Mouse (Mus musculus) midbrain, embryonic 10.5 days (tissue): ENCODE results near the gene Ugt1a8. TPM values are rescaled to one million over a fixed set of nuclear protein-coding genes. Genes with fewer than 3 reads are reported as not detected.

ENCODE experiments used
- DNase-seq: peaks from one replicate; pipeline ENCODE4 v3.0.0-alpha.2; 2017; ENCODE audit warnings: low spot score
- H3K27ac ChIP-seq: fragments of 300-500 bp; sonication (generic); replicated peaks from 2 replicates; pipeline ENCODE4 v1.5.1; 2016; ENCODE audit warnings: mild to moderate bottlenecking
- H3K27me3 ChIP-seq: fragments of 300-500 bp; sonication (generic); 2 replicates; pipeline ENCODE4 v1.6.1; 2016; ENCODE audit warnings: low read depth, mild to moderate bottlenecking; ENCODE audit not compliant: poor library complexity, severe bottlenecking
- H3K36me3 ChIP-seq: fragments of 300-500 bp; sonication (generic); 2 replicates; pipeline ENCODE4 v1.6.1; 2016; ENCODE audit warnings: mild to moderate bottlenecking, moderate library complexity
- H3K4me1 ChIP-seq: fragments of 300-500 bp; sonication (generic); 2 replicates; pipeline ENCODE4 v1.6.1; 2016
- H3K4me3 ChIP-seq: fragments of 300-500 bp; sonication (generic); 2 replicates; pipeline ENCODE4 v1.5.1; 2016; ENCODE audit warnings: mild to moderate bottlenecking, moderate library complexity
- H3K9me3 ChIP-seq: fragments of 300-500 bp; sonication (generic); replicated peaks from 2 replicates; pipeline ENCODE4 v1.6.1; 2016; ENCODE audit warnings: mild to moderate bottlenecking
- WGBS: fragments of 180-500 bp; shearing (Covaris S2); methylation state at CpG from one replicate; pipeline ENCODE4 v1.1.7; 2016; 5-methylcytosine and 5-hydroxymethylcytosine counted together
- polyA plus RNA-seq: library from polyadenylated mRNA; unstranded; fragments of >200 nt; fragmentation: Nextera tagmentation; extraction: Ambion mirVana; gene quantifications from 2 replicates; pipeline ENCODE4 v1.2.1, GENCODE M21; 2016

The Ugt1a8 gene
- polyA plus RNA-seq, 1 experiment from 2014 or later = not detected

DNA sequence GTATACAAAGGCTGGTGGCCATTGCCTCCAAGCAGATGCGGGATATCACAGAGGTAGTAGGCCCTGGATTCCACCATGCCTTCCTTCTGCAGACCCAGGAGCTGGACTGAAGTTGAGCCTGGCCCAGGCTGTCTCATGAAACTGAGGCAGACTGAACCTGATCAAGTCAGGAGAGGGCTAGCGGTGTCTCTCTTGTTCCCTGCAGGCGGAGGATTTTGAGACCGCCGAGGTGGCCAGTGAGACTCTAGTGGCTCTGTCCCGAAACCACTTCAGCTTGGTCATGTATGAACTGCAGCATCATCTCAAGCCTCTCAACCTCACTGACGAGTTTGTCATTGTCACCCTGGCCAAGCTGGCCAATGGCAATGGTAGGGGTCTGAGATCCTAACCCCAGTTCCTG, 142.8 kb downstream of the Ugt1a8 start:
- H3K4me1 ChIP-seq = no peaks in the 10 kb centered on the region
- H3K36me3 ChIP-seq = no peaks in the 10 kb centered on the region
- no peak overlapping the region for H3K27ac ChIP-seq
- 73% methylated on average over 7 of the region's 7 CpGs for WGBS
- H3K9me3 ChIP-seq = peaks cover 100% of the 10 kb centered on the region
- DNase-seq = no peak
- no peak overlapping the region for H3K4me3 ChIP-seq
- no peaks in the 10 kb centered on the region for H3K27me3 ChIP-seq

DNA sequence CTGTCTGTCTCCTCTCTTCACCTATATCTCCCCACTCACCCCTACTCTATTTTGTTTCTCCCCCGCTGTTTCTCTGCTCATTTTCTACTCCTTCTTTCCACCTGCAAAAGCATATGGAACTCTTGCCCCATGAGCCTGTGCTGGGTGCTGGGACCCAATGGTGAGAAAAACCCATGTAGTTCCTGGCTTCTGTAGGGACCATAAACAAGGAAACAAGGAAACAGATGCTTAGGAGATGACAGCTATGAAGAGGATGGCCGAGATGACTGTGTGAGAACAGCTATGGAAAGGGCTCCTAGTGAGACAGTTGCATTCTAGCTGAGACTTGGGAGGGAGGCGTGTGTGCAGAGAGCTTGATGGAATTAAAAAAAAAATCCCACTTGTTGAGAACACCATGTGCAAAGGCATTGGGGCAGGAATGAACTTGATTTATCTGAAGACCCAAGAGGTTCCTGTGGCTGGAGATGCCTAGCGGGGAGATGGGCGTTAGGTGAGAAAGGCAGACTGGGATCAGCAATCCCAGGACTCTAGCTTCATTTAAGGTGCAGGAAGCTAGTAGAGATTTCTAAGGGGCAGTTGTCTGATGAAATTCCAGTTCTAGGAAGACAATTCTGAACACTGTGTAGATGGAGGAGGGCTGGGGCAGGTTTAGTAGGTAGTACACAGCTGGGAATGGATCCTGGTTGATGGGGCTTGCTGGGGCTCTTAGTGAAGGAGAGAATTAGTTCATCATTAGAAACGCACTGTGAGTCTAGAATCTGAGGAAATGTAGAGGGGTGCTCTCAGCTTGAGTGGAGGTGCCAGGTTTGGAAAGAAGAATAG, 143.6 kb downstream of the Ugt1a8 start:
- H3K27ac ChIP-seq = no peak overlapping the region
- DNase-seq = no peak

DNA sequence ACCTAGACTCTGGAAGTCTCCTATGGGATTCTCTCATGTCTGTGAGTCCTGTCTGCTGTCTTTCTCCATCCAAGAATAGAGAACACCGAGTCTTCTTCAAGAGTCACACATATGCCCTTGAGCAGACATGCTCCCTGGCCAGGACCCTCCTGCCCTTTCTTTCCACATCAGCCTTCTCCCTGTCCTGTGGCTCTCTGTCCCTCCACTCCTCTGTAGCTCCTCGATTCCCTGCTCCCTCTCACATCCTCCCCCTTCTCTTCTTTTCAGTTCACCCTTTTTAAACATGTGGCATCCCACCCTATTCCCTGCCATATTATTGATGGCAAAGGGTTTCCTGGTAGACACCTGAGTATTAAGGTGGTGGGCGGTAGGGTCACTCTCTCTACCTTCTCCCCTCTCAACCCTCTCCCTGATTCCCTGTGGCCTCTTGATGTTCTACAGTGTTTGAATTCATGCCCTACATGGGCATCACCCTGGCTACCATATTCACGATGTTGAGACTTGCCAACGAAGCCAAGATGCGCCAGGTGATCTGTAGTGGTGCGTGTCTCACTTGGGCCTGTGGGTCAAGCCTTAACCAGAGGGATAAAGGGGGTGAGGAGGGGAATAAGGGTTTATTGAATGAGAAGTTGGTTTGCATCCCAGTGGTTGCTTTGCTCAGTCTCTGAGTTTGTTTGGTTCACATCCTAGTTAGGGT, 144.3 kb downstream of the Ugt1a8 start:
- Histone ChIP-seq H3K36me3 (no peaks in the 10 kb centered on the region), H3K4me1 (no peaks in the 10 kb centered on the region), H3K27ac (no peak overlapping the region), H3K27me3 (no peaks in the 10 kb centered on the region), H3K9me3 (peaks cover 98% of the 10 kb centered on the region), H3K4me3 (no peak overlapping the region)
- no peak for DNase-seq
- 72% methylated on average over 7 of the region's 7 CpGs for WGBS

More for the DNA sequence above, 143.6 kb downstream of the Ugt1a8 start:
- H3K4me3 ChIP-seq = no peak overlapping the region
- H3K4me1 ChIP-seq = no peaks in the 10 kb centered on the region
- no peaks in the 10 kb centered on the region for H3K36me3 ChIP-seq
- peaks cover 100% of the 10 kb centered on the region for H3K9me3 ChIP-seq
- no peaks in the 10 kb centered on the region for H3K27me3 ChIP-seq
- WGBS = 77% methylated on average over 6 of the region's 6 CpGs

DNA sequence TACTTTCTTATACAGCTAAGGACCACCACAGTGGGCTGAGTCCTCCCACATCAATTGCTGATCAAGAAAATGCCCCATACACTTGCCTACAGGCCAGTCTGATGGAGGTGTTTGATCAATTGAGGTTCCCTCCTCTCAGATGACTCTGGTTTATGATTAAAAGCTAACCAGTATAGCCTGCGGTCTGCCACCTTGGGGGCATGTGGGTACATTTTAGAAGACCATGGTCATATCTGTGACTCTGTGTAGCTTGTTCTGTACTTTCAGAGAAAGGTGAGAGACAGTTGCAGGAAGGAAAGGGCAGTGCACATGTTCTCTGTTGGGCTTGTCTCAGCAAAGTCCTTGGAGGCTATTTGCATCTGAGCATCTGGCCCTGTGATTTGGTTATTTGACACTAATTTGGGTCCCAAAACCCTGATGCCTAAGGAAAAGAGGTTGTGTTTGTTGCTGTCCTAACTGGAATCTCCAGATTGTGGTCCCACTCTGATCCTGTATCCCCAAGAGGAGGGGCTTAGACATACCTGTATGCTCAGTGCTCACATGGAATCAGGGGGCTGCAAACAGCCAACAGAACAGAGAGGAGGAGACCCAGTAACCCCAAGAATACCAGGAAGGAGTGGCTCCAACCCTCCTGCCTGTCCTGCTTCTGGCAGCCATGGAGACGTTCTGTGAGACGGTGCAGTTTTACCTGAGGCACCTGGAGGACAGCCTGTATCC, 145.2 kb downstream of the Ugt1a8 start:
- Histone ChIP-seq H3K4me1 (no peaks in the 10 kb centered on the region), H3K4me3 (no peak overlapping the region), H3K9me3 (peaks cover 98% of the 10 kb centered on the region), H3K27ac (no peak overlapping the region), H3K36me3 (no peaks in the 10 kb centered on the region), H3K27me3 (no peaks in the 10 kb centered on the region)
- DNase-seq = no peak
- WGBS = 54% methylated on average over 3 of the region's 3 CpGs

DNA sequence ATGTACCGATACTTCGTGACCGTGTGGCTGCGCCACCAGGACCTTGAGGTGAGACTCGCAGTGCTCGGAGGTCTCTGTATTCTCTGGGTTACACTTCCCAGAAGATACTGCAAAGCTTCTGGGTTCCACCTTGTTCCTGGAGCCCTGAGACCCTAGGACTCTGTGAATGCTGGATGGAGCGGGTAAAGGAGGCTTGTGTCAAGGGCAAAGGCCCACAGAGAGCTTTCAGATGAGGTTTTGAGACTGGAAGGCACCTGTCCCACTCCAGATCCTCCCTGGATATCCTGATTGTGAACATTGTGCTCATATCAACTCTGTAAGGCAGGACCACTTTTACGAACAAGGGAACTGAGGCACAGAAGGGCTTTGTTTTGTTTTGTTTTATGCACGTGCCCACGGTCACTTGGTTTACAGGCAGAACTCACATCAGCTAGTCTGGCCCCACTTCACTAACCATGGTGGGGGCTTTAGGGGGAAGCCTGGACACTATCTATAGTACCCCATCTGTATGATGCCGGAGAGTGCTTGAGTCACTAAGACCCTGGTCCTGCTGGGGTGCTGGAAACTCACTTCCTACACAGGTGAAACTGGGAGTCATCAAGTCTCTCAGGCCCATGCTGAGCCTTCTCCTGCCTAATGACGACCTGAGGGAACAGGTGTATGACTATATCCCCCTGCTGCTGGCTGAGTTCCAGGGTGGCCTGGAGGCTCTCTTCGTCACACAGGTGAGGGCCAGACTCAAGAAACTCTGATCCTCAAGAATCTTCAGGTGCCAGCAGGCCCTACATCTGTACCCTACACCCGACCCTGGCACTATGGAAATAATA, 146.0 kb downstream of the Ugt1a8 start:
- 69% methylated on average over 14 of the region's 14 CpGs for WGBS
- H3K4me1 ChIP-seq = no peaks in the 10 kb centered on the region
- H3K9me3 ChIP-seq = peaks cover 98% of the 10 kb centered on the region
- H3K27ac ChIP-seq = no peak overlapping the region
- H3K4me3 ChIP-seq = no peak overlapping the region
- no peak for DNase-seq
- no peaks in the 10 kb centered on the region for H3K36me3 ChIP-seq
- no peaks in the 10 kb centered on the region for H3K27me3 ChIP-seq

DNA sequence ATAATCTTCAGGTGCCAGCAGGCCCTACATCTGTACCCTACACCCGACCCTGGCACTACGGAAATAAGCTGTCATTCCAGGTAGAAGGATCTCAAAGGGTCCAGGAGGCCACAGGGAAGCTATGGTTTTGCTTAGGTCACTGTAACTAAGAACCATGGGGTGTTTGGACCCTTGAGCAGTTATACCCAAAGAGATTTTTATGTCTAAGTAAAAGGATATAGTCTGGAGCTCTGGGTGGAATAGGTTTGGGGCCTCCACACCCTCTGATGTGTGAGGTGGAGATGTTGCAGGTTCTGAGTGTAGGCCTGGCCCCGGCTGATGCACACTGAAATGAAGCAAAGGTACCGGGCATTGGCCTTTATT, 146.6 kb downstream of the Ugt1a8 start:
- WGBS = 65% methylated on average over 4 of the region's 4 CpGs
- H3K27me3 ChIP-seq = no peaks in the 10 kb centered on the region
- no peaks in the 10 kb centered on the region for H3K4me1 ChIP-seq

DNA sequence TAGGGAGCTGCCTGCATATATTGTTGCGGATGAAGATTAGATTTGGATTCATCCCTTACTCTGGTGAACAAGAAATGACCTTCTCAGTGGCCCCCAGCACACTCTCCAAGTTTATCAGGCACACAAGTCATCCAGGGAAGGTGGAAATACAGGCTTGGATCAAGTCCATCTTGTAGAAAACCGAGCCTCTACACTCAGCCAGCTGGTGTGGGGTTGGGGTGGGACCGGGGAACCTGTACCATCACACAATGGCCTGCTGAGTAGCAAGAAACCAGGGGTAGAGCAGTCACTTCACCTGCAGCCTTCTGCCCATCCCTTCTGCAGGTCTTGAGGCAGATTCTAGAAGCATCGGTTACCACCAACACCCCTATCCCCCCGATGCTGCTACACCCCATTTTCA, 147.0 kb downstream of the Ugt1a8 start:
- H3K4me3 ChIP-seq = no peak overlapping the region
- H3K4me1 ChIP-seq = no peaks in the 10 kb centered on the region
- no peaks in the 10 kb centered on the region for H3K27me3 ChIP-seq
- WGBS = 47% methylated on average over 5 of the region's 5 CpGs
- no peak overlapping the region for H3K27ac ChIP-seq
- H3K36me3 ChIP-seq = no peaks in the 10 kb centered on the region
- DNase-seq = no peak
- peaks cover 98% of the 10 kb centered on the region for H3K9me3 ChIP-seq

More for the DNA sequence above, 146.6 kb downstream of the Ugt1a8 start:
- Histone ChIP-seq H3K27ac (no peak overlapping the region), H3K4me3 (no peak overlapping the region), H3K36me3 (no peaks in the 10 kb centered on the region), H3K9me3 (peaks cover 98% of the 10 kb centered on the region)
- no peak for DNase-seq

DNA sequence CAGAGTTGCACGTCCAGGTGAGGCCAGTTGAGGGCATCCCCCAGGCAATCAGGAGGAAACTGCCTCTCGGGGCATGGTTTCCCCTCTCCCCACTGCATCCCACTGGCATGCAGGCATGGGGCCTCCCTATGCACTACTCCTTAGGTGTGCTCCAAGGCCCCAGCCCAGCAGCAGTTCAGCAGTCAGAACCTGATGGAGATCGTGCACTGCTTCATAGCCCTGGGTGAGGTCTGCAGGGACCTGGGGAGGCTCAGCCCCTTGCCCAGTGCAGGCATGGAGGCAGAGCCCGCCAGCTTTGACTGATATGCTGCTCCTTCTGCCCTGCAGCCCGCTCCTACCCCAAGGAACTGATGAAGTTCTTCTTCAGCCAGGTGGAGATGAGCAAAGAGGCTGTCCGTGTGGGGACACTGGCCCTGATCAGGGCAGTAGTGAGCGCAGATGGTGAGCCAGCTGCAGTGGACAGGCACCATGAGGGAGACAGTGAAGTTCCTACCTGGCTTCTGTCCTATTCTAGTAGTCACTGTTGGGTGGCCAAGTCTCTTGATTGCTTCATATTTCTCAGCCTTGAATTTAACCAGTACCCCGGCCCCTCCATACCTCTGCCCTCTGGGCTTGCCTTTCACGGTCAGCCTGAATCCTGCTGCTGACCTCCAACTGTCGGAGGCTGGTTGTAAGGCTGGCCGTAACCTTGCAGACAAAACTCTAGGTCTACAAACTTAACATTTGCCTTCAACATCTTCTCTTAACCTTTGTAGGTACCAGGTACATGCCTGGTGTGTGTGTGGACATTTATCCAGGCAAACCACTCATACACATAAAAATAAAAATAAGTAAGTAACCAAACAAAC, 147.7 kb downstream of the Ugt1a8 start:
- H3K36me3 ChIP-seq = no peaks in the 10 kb centered on the region
- H3K27ac ChIP-seq = no peak overlapping the region
- WGBS = 65% methylated on average over 11 of the region's 11 CpGs
- no peaks in the 10 kb centered on the region for H3K4me1 ChIP-seq
- no peak overlapping the region for H3K4me3 ChIP-seq
- no peak for DNase-seq
- H3K9me3 ChIP-seq = peaks cover 98% of the 10 kb centered on the region
- no peaks in the 10 kb centered on the region for H3K27me3 ChIP-seq

DNA sequence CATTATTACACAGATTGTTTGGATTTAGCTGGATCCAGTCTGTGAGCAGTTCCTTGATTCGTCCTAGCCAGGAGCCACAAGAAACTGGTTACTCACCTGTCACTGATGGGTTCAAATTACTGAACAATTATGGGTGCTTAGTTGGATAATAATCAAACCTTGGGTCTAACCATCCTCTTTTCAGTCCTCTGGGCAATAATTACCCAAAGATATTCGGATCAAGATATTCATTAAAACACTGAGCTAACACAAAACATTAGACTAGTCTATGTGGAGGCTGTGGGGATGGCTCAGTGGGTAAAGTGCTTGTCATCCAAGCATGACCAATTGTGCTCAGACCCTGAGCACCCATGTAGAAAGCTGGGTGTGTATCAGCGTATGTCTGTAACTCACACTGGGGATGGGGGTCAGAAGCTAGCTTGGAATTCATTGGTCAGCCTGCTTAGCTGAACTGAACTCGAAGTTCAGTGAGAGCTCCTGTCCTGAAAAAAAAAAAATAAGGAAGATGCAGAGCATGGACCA, 148.3 kb downstream of the Ugt1a8 start:
- Histone ChIP-seq H3K9me3 (peaks cover 98% of the 10 kb centered on the region), H3K36me3 (no peaks in the 10 kb centered on the region), H3K27me3 (no peaks in the 10 kb centered on the region), H3K4me1 (no peaks in the 10 kb centered on the region), H3K27ac (no peak overlapping the region), H3K4me3 (no peak overlapping the region)
- WGBS = 69% methylated on average over 4 of the region's 4 CpGs
- DNase-seq = no peak

DNA sequence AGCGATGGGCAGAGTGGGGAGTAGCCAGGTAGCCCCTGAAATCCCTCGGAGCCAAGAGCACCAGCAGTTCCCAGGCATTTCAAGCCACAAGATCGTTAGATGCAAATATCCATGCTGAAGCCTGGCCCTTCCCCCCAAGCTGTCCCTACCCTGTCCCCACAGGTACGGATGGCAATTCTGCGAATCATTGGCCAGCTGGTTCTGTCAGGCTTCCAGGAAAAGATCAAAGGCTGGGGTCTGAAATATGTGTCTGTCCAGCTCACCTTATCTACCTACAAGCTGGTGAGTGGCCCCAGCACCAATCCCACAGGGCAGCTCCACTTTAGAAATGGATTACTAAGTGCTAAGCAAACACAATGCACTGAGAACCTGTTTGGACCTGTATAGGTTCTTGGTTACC, 149.7 kb downstream of the Ugt1a8 start:
- no peak overlapping the region for H3K27ac ChIP-seq
- DNase-seq = no peak
- H3K4me3 ChIP-seq = no peak overlapping the region
- 83% methylated on average over 5 of the region's 5 CpGs for WGBS
- H3K36me3 ChIP-seq = no peaks in the 10 kb centered on the region
- H3K9me3 ChIP-seq = peaks cover 98% of the 10 kb centered on the region
- H3K4me1 ChIP-seq = no peaks in the 10 kb centered on the region
- no peaks in the 10 kb centered on the region for H3K27me3 ChIP-seq

DNA sequence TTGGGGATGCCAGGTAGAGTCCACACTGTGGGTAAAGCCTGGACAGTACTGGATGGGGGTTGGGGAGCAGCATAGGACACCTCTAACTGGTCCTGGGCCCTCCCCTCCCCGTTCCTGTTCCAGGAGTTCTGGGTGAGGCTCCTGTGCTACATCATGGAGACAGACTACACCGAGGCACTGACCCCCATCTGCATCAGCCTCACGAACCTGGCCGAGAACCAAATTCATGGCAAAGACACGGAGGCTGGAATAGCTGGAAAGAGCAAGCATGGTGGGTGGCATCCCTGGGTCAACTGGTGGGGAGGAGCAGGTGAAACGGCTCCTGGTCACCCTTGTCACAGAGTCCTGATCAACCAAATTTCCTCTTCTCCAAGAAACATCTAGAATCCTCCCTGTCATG, 151.2 kb downstream of the Ugt1a8 start:
- Histone ChIP-seq H3K4me3 (no peak overlapping the region), H3K27ac (no peak overlapping the region), H3K4me1 (no peaks in the 10 kb centered on the region), H3K27me3 (no peaks in the 10 kb centered on the region), H3K36me3 (no peaks in the 10 kb centered on the region), H3K9me3 (peaks cover 98% of the 10 kb centered on the region)
- WGBS = 82% methylated on average over 6 of the region's 6 CpGs
- DNase-seq = no peak
